Mouse (Mus musculus): ENCODE data around the gene Tcea3. TPM values are rescaled to one million over a fixed set of nuclear protein-coding genes. Genes with fewer than 3 reads are reported as not detected.

Tcea3 gene
- total RNA-seq, 2 experiments from 2014 or later = 0.55 to 0.89 TPM

DNA sequence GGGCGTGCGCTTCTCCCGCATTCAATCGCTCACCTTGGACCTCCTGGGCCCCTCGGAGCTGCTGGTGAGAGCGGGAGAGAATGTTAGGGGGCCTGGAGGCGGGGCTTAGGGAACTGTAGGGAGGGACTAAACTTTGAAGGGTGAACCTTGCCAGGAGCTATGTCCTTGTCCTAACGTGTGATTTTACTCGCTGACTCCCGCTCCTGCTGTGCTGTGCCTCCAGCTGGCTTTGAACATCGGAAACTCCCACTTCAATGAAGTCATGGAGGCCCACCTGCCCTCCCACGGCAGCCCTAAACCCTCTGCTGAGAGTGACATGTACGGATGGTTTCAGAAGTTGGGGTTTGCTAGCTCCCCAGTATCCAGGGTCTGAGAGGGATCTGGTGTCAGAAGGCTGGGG lies 8.9 kb upstream of the Tcea3 start:
- no peak for DNase-seq (ENCODE audit: low spot score in 2 of 2)

DNA sequence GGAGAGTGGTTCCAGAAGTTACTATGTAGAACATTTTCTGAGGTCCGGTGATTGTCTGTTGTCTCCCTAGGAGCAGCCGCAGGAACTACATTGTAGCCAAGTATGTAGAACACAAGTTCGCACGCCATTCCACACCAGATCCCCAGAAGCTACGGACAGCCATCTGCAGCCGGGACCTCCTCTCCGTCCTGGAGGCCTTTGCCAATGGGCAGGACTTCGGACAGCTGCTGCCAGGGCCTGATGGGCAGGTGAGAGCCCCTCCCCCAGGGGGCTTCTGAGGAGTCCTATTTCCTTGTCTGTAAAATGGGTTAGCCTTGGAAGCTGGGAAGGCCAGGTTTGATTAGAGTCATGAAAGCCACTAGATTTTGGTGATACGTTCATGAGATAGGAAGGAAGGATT lies 8.4 kb upstream of the Tcea3 start:
- DNase-seq (ENCODE audit: low spot score in 2 of 2) = no peak

- peak; percentile 88 to 89 for DNase-seq (ENCODE audit: low spot score in 2 of 2)
Measured at GRCm38 (mm10) chr4:136239622-136240021, 7.9 kb upstream of the Tcea3 start.

- DNase-seq (ENCODE audit: low spot score in 2 of 2) = no peak
Measured at GRCm38 (mm10) chr4:136240123-136240522, 7.4 kb upstream of the Tcea3 start.

DNA sequence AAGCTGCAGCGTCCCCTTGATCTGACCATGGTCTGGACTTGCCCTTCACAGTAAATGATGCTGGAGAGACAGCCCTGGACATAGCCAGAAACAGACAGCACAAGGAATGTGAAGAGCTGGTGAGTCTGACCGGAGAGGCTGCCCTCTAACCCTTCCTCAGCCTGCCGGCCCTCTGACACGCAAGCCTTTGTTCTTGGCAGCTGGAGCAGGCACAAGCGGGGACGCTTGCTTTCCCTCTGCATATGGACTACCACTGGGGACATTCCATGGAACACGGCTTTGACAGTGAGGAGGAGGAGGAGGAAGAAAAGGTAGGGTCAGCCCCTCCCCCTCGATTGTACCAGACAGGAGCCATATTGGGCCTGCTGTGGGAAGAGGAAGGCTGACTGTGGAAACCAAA lies 6.6 kb upstream of the Tcea3 start:
- DNase-seq (ENCODE audit: low spot score in 2 of 2) = no peak

- peak in 1 of 2 experiments; percentile 40 for DNase-seq (ENCODE audit: low spot score in 2 of 2)
Measured at GRCm38 (mm10) chr4:136242065-136242703, 5.3 kb upstream of the Tcea3 start.

DNA sequence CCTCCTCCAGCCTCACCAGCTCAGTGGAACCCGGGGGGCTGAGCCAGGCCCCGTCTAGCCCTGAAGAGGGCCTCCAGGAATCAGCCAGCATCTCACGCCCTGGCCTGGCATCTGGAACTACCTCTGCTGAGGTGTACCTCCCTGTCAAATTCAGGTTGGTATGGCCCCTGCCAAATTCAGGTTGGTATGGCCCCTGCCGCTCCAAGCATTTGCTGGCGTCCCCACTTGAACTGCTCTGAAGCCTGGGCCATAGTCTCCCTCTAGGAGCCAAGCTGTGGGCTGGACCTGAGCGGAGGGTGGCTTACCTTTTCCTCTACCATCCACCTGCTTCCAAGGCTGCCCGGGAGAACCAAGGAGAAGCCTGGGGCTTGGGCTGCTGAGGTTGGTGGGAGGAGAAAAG lies 4.8 kb upstream of the Tcea3 start:
- no peak for DNase-seq (ENCODE audit: low spot score in 2 of 2)

DNA sequence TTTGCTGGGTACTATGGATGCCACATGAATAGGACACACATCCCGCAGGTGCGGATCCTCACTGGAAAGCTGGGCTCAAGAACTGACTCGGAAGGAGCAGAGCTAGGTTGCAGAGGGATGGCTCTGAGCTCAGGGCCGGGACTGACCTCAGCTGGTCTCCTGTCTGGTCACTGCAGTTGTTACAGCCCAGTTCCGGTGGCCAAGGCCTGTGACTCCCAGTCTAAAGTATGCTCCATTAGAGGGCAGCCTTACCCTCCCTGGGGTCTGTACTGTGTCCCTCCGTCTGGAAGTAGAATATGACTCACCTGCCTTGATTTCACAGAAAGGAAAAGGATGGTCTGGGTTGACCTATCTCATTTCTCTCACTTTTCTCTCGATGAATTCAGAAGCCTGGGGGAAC lies 3.3 kb upstream of the Tcea3 start:
- no peak for DNase-seq (ENCODE audit: low spot score in 2 of 2)

DNA sequence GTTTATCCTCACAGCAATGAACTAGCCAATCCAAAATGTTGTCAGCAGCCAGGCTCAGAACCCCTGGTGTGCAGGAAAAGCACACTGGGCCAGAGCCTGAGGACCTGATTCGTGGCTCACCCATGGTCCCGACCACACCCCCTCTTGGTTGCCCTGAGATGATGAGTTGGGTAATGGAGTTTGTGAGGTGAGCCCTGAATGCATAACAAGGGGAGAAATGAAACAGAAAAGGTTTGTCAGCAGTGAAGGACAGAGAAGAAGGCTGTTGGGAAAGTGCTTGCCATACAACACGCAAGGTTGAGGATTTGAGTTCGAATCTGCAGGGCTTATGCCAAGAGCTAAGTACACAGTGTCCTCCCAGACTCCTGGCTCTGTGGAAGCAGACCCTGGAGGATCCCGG lies 1.8 kb upstream of the Tcea3 start:
- no peak for DNase-seq (ENCODE audit: low spot score in 2 of 2)

- no peak for DNase-seq (ENCODE audit: low spot score in 2 of 2)
Measured at GRCm38 (mm10) chr4:136246568-136246969, 960 bp upstream of the Tcea3 start.

DNA sequence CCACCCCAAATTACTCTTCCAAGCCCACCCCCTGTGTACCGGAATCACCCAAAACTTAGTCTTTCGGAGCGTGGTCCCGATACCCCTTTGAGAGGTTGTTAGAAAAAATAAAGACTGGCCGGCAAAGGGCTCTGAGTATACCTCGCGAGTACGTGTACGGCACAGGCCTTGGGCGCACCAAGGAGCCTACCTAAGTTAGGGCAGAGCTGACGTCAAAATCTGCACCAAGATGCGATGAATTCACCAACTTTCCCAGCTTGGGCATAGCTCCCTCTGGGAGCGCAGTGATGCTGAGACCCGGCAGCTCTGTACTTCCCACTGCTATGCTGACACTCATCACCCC lies 172 bp upstream of the Tcea3 start:
- DNase-seq (ENCODE audit: low spot score in 2 of 2) = no peak

DNA sequence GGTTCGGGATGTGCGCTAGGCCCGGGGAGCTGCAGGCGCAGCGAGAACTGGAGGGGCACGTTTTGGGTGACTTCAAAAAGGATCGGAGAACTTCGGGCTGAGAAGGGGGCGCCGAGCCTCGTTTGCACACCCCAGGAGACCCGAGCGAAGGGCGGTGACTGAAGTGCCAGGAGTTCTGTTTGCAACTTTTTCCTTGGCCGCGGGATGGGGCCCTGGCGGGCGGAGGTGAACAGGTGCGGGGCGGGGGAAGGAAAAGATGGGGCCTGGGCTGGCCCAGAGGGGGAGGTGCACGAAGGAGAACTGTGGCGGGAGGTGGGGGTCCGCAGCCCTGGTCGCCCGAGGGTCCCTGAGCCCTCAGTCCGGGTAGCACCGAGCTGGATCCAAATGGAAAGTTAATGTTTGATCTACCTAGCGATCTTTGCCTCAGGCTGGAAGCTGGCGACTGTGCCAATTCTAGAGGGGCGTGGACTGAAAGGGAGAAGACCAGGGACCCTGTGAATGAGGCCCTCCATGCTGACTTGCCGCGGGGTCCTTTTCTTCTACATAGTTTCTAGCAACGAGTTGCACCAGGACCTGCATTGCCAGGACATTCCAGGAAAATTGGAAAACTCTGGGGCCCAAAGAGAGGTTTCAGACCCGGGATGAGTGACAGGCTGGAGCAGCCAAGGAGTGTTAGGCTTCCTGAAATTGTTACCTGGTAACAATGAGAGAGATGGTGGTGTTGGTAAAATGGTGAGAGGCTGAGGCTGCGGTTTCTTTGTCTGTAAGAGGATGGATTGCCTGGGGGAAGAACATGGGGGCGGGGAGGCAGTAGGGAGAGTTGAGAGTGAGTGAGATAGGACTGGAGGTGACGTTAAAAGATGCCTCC lies 1.2 kb downstream of the Tcea3 start:
- DNase-seq (ENCODE audit: low spot score in 2 of 2) = no peak

DNA sequence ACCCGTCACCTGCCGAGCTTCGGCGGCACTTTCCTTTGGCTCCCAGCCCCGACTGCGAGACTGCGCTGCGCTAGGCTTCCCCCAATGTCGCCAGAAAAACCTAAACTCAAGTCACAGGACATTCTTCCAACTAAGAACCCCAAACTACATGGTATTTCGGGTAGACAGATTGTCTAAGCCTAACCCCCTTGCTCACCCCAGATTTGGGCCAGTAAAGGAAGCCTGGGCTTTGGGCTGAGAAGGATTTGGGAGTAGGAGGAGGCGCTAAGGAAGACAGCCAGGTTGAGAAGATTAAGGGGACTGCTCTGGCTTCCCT lies 1.8 kb downstream of the Tcea3 start:
- no peak for DNase-seq (ENCODE audit: low spot score in 2 of 2)

- no peak for DNase-seq (ENCODE audit: low spot score in 2 of 2)
Measured at GRCm38 (mm10) chr4:136249780-136250179, 2.3 kb downstream of the Tcea3 start.

DNA sequence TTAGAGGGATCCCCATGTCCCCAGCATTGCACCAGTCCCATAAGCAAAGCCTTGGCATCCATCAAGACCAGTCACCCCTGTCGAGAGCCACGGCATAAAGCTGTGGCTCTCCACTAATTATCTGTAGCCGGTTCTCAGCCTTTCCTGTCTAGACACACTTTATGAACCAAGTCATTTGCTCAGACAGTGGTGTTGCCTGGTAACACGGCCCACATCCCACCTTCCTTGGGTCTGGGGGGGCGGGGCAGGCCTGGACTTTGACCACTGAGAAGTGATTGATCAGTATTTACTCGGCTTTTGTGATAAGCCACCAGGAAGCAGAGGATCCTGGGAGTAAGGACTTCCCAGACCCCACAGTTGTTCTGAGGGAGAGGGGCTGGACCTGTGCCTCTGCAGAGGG lies 8.4 kb downstream of the Tcea3 start:
- DNase-seq (ENCODE audit: low spot score in 2 of 2) = no peak

DNA sequence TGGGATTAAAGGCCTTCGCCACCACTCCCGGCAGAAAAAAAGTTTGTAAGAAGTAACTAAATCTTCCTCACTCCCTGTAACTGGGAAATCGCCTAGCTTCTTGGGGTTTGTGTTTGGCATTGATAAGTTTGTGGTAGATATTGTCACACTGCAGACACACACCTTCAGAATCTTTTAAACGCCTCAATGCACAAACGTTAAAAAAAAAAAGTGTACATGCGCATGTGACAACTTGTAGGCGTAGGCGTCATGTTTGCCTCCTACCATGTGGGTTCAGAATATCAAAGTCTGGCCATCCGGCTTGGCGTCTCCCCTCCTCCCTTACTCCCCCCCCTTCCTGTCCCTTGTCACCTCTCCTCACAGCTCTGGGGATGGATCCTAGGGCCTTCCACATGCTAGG lies 9.2 kb downstream of the Tcea3 start:
- DNase-seq (ENCODE audit: low spot score in 2 of 2) = no peak

DNA sequence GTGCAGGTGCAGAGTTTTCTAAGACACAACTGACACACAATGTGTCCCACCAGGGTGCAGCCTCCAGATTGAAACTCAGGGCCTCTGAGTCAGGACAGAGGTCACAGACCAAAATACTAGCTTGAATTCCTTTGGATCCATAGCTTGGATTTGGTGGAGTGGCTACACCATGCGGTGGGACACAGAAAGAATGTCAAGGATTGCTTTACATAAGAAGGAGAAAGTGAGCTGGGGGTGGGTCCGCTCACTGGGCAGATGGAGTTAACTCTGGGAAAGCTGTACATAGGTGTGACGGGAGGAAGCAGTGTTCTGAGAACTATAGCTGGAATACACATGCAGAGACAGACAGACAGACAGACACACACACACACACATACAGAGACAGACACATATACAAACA lies 12.4 kb downstream of the Tcea3 start:
- no peak for DNase-seq (ENCODE audit: low spot score in 2 of 2)

- peak; percentile 91 to 93 for DNase-seq (ENCODE audit: low spot score in 2 of 2)
Measured at GRCm38 (mm10) chr4:136260491-136261180, 13.1 kb downstream of the Tcea3 start.

DNA sequence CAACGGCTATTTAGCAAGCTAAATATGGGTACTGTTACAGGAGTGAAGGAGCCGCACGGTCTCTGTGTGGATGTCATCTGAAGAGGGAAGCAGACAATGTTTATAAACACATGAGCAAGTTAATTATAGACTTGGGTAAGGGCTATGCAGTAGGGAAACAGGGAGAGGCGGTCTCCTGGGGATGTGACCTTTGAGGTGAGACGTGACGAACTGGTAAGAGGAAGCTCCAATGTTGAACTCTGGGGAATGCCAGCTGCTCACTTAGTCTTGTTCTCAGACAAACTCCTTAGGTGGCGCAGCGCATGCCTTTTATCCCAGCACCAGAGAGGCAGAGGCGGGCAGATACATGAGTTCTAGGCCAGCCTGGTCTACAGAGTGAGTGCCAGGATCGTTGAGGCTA lies 14.4 kb downstream of the Tcea3 start:
- DNase-seq (ENCODE audit: low spot score in 2 of 2) = no peak

DNA sequence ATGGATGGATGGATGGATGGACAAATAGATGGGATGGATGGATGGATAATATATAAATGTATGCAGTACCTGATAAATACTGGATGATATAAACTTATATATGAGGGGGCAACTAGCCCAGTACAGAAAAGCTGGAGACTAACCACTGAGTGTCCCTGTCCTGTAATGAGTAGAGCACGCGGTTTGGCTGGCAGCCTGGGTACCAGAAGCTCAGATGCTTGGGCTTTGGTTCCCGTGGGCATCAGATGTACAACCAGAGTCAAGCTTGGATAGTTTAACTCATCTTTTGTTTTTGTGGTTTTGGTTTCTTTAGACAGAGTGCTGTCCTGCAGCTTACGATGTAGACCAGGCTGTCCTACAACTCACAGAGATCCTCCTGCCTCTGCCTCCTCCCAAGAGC lies 16.0 kb downstream of the Tcea3 start:
- no peak for DNase-seq (ENCODE audit: low spot score in 2 of 2)

DNA sequence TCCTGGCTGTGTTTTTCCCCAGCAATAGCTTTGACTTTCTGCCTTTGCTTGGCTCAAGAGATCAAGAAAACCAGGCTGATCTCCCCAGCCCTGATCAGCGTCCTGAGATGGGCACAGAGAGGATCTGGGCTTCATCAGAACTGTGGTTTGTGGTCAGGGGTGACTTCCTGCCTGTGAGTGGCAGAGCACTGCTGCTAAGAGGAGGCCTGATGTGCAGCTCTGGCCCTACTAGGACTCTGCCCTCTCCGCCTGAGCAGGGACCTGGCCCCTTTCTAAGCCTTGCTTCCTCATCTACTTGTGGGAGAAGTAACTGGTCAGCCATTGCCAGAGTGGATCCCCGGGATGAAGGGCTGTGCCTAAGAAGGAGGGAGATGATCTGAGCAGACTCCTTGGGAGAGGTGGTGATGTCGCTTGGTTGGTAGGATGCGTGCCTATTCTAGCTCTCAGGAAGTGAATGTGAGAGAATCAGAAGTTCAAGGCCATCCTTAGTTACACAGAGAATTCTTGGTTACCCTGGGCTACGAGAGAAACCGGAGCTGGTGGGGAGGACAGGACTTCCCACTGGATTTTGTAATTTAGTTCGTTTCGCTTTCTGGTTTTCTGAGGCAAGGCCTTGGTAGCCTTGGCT lies 19.3 kb downstream of the Tcea3 start:
- no peak for DNase-seq (ENCODE audit: low spot score in 2 of 2)

DNA sequence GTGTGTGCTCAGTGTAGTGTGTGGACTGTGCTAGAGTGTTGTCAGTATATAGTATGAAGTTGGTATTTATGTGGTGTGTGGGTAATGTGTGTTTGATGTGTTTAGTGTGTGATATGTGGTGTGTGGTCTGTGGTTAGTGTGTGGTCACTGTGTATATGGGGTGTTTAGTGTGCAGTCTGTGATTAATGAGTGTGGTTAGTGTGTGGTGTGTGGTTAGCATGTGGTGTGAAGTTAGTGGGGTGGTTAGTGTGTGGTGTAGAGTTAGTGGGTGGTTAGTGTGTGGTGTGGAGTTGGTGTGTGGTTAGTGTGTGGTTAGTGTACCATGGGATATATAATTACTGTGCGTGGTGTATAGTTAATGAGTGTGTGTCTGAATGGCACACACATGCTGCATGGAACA lies 21.4 kb downstream of the Tcea3 start:
- no peak for DNase-seq (ENCODE audit: low spot score in 2 of 2)
